Mouse (Mus musculus) left cerebral cortex, postnatal 25 days (tissue): ENCODE results near the gene Rhob. TPM values are rescaled to one million over a fixed set of nuclear protein-coding genes. Genes with fewer than 3 reads are reported as not detected.

Experiments used
- DNase-seq, 2 experiments: peaks; one replicate each; pipeline ENCODE4 v3.0.0; 2022; ENCODE audit warnings: low spot score in 2 of 2, mixed read lengths in 1 of 2
- intact Hi-C: fragments of 180-260 bp; cut with DNase I; formaldehyde crosslinking; loops from one replicate; pipeline ENCODE4 v1.15.1; 2025
- total RNA-seq, 2 experiments: library from RNA; stranded (reverse); gene quantifications; 2 replicates each; pipeline ENCODE4 v1.2.3; 2021

Gene Rhob
- total RNA-seq, 2 experiments from 2014 or later, result 274 to 298 TPM

DNA sequence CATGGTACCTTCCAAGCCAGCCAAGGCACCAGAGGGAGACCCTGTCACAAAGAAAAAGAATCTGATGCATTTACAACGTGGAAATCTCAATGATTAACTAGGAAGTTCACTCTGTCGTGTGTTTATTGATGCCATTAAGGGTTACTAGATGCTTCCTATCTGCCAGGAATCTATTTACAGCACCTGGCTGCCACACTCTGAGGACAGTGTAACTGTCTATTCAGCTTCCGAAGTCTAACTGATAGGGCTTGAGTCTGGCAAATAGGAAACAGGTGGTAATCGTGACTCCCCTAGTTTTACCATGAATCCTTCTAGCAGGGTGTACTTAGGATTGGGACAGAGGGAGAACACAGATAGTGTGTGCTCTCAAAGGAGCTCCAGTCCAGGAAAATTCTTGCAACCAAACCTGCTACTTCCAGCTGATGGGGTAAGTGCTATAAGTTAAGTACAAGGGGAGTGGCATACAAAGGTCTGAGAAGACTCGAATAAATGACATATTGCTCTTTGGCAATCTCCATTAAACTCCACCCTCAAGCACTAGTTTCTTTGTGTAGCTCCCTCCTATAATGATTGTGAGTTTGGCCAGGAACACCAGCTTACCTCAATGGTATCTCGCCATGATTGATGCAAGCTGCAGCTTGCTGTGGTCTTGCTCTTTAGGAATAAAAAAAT, 10.6 kb upstream of the Rhob start:
- DNase-seq, result no peak
- intact Hi-C loops, result loop anchor here (10.0 kb wide), 1 partner anchor 436 kb away; no protein-coding TSS in a partner anchor

DNA sequence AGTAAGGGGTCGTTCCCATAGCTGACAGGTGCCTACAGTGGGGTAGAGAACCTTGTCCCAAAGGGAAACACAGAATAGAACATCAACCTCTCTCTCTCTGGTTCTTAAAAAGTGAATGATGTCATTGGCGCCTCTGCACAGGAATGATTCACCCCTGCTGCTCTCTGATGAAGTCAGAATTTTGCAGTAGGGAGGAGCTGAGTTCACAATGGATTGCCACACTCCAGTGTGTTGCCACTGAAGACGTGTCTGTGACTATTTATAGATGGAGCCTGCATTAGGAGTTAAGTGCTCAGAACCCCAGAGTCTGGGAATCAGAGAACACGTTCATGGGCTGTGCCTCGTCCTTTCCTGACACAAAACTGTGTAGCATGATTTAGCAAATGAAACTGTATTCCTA, 9.9 kb upstream of the Rhob start:
- intact Hi-C loops, result loop anchor here (10.0 kb wide), 1 partner anchor 435 kb away; no protein-coding TSS in a partner anchor
- no peak for DNase-seq

DNA sequence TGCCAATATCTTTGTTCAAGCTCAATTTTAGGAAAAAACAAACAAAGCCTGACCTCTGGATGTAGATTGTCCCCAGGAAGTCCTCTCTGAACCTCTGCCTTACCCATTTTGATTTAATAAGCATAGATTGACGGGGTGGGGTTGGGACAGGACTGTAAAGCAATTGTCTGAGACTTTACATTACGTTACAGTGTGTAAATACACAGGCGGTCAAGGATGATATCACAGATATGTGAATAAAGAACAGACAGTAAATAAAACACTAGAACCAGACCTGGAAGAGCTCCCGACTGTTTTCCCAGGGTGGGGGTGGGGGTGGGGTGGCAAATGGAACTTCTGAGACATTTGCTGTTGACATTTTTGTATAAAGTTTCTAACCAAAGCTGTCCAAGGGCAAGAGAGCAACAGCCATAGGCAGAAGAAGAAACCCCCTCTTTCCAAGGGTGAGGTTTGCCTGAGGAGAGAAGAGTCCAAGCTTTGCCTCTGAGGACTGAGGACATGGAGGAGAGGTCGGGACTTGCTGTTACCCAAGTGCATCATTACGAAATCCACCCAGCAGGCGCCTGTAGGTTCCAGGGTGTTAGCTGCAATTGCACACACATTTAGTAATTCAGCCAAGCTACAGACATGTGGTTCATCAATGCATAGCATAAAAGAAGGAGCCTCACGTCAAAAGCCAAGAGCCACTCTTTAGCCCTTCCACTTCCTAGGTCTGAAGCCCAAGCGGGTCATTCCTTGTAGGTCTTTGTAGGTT, 7.3 kb upstream of the Rhob start:
- intact Hi-C loops, result no loop called here
- DNase-seq, result no peak

DNA sequence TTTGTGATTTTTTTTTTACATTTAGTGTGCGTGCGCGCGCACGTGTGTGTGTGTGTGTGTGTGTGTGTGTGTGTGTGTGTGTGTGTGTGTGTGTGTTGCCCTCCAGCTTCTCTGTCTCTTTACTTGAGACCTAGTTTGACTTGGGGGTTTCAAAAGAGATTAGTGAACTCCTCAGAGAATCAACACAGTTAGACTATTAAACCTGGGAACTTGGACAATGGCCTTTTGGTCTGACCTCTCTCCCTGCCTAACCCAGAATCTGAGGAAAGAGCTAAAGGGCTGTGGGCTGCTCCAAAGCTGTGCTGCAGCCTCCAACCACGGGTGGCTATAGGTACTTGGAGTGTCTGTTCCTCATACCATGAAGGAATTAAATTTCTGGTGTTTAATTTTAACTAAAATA, 4.3 kb upstream of the Rhob start:
- intact Hi-C loops, result no loop called here
- no peak for DNase-seq

DNA sequence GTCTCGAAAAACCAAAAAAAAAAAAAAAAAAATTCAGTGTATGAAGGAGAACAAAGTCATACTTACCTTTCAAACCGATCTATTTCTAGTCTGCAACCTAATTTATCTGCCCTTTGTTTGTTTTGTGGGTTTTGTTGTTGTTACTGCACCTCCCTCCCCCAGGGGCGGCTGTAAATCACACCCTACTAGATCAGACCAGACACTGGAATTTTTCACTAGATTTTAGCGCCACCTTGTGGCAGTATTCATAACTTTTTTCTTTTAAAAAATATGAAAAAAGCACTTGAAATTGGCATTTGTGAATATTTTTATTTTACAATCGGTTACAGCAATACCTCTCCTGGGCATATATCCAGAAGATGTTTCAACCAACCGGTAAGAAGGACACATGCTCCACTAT, 2.7 kb upstream of the Rhob start:
- peak; percentile 63 to 67 for DNase-seq
- intact Hi-C loops, result loop anchor here (1.0 kb wide), 1 partner anchor 175 kb away; no protein-coding TSS in a partner anchor

DNA sequence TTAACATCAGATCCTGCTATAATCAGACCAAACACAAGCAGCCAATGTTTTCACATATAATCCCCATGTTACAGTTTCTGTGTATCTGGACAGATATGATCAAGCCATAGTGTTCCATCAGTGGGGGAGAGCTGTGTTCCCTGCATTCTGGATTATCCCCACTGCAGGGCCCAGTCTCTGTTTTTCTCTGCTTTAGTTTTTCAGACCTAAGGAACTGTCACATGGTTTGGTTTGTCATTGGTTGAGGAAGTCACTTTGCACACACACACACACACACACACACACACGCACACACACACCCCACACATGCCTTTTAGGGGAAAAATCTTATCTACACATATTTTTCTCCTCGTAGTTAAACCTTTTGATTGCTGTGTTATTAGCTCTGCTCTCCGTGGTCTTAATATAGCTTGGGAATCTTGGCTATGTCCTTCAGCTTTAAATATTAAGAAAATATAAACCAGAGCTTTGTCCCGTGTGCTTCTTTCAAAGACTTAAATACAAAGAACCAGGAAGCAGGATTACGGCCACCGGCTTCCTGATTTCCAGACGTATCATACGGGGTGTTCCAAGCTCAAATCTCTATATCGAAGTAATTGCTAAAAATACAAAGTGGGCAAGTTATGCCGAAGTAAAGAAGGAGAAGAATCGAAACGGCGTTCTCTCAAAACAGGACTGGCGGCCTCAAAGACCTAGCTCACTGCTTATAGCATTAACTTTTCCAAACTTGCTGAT, 1.9 kb upstream of the Rhob start:
- intact Hi-C loops, result loop anchor here (1.0 kb wide), 1 partner anchor 174 kb away; no protein-coding TSS in a partner anchor

DNA sequence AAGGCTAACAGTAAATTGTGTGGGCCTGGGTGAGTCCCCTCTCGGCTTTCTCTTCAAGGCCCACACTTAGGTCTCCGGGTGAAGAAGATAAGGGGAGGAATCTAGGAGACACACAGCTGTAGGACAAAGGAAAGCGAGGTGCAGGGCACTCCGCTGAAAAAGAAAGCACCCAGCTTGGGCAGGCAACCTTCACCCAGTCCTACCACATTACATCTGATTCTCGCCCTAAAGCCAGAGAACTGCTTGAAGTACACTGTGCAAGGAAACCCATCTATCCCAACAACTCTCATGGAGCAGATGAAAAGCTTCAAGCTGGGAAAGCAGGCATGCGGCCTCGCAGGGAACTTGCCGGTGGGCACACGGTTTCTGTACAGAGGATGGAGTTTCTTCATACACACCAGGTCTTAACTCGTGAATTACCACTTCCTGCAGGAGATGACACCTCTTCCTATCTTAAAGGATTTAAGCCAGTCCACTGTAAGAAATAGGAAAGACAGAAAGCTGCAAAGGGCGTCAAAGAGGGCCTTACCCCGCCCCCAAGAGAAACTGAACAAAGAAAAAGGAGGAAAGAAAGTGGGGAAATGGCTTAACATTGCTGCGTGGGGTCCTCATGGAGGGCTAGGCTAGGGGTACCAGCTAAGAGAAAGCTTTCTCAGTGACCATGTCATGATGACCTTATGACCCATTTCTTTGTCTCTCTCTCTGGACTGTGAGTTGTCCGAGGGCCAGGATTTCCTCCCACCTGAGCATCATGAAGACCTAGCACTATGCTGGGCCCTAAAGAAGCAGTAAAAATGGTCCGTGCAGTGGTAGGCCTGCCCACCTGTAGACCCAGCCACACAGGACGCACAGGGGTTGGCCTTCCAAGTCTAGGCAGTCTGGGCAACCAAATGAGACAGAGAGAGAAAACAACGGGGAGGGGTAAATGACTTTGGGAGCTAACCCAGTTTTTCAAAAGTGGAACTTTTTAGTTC, 1.1 kb upstream of the Rhob start:
- no peak for DNase-seq
- intact Hi-C loops, result no loop called here

More for the DNA sequence above, 1.9 kb upstream of the Rhob start:
- no peak for DNase-seq

DNA sequence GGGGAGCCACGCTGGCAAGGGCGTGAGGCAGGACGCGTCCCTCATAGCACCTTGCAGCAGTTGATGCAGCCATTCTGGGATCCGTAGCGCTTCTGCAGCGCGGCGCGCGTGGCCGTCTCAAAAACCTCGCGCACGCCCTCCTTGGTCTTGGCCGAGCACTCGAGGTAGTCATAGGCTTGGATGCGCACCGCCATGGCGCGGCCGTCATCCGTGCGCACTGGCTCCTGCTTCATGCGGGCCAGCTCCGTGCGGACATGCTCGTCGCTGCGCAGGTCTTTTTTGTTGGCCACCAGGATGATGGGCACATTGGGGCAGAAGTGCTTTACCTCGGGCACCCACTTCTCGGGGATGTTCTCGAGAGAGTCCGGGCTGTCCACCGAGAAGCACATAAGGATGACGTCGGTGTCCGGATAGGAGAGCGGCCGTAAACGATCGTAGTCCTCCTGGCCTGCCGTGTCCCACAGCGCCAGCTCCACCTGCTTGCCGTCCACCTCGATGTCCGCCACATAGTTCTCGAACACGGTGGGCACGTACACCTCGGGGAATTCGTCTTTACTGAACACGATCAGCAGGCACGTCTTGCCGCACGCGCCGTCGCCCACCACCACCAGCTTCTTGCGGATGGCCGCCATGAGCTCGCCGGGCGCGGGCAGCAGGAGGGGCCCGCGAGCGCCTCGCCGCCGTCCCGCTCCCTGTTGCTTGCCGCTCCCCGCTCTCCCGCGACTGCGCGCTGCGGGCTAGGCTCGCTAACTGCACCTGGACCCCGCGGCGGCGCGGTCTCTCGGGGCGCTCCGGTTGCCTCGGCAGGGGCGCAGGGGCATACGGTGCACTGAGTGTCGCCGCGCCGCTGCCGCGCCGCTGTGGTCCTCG, 573 bp downstream of the Rhob start:
- intact Hi-C loops, result loop anchor here (2.0 kb wide), 3 partner anchors 32 to 154 kb away; no protein-coding TSS in a partner anchor
- DNase-seq, result peak in 1 of 2 experiments; percentile 58

DNA sequence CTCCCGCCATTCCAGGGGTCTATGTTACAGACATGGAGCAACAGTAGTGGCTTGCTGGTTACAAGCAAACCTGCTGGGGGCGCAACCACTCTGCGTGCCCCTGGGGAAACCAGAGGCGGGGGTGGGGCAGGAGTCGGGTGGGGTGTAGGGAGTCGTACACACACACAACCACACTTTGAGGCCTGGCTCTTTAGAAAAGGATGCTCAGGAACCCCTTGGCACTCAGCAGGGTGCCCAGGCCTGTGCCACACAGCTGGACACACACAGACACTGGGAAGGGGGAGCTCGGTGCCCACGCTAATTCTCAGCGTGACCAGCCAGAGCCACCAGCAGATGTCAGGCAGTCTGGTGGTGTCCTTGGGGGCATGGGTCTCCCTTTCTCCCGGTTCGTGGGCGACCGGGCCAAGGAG, 1.2 kb downstream of the Rhob start:
- peak; percentile 46 to 63 for DNase-seq
- intact Hi-C loops, result loop anchor here (2.0 kb wide), 3 partner anchors 32 to 154 kb away; no protein-coding TSS in a partner anchor

DNA sequence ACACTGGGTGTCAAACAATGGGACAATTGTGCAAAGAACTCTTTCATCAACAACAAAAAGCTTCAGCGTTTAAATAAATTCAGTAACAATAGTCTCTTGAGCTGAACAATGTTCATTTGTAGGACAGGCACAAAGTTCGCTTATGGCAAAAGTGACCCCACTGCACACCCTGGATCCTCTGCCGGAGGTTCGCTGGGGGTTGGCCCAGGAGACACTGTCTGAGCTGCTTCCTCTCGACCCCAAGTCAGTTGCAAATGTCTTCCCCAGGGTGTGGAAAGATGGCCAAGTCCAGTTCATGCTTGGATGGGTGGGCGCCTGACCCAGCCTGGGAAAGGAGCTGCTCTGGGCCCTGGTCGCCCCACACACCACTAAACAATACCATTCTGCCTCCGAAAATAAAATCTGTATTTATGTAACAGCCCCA, 1.6 kb downstream of the Rhob start:
- intact Hi-C loops, result loop anchor here (2.0 kb wide), 3 partner anchors 31 to 153 kb away; no protein-coding TSS in a partner anchor
- DNase-seq, result peak in 1 of 2 experiments; percentile 35

DNA sequence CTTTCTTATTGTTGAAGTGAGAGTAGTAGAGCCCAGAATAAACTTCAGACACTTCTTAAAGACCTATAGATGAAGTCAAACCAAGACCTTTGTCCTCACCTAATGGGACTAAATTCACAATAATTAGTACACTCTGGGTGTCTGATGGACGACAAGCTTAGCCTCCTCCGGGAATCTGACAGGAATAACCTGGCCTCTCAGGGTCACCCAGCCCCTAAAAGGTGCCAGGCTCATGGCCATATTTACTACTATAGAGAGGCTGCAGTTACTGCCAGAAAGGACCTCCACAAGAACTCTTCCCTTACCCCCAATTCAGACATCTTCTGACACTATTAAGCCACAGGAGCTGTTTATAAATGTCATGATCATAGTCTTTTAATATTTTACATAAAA, 2.5 kb downstream of the Rhob start:
- intact Hi-C loops, result no loop called here
- DNase-seq, result no peak

DNA sequence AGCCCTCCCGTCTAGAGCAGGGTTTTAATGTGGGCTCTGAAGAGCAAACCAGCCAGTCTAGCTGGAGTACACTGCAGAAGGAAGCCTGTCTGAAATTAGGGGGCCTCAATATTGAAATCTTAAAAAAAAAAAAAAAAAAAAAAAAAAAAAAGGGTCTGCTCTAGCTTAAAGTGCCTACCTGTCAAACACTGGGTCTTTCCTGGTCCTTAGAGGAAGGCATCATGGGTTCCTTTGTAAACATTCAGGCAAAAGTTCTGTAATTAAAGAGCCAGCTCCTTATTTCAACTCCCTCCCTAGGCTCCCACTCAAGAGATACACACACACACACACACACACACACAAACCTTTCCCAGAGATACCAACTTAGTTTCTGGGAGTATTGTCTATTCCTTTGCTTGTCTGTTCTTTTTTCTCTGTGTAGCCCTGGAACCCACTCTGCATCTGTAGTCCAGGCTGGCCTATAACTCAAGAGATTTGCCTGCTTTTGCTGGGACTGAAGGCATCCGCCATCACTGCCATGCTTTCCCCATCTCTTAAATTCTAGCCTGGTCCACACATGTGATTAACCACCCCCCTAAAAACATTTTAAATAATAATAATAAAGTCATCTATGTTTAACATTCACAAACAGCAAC, 3.0 kb downstream of the Rhob start:
- intact Hi-C loops, result no loop called here

DNA sequence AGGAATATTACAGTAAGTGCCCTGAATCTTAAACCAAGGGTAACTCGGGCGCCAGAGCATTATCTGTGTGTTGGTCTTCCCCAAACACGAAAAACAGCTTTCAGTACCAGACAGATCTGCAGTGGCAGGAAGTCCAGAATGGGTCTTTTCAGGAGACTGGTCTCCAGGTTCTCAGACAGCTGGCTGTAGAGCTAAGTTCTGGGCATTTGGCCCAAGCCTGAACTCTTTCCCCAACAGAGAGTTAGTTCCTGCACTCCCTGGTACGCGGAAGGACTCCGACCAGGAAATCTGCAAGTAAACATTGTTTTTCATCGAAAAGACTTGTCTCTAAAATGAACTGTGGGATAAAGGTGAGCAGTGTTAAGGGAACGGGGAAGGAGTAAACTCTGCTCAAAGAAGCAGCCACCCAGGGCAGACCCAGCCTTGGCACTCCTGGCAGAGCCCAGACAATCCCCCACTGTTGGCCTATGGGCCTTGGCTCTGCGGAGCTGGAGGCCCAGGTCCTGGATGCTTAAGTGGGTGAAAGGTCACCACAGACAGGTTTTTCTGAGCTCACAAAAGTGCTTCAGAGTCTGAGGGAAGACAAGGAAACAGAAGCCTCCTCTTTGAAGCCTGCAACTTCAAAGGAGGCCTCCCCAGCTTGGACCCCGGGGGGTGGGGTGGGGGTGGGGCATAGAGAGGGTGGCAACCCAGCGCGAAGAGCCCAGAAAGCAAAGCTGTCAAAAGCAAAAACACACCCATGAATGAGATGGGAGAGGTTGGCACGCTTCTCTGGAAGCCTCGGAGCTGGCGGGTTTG, 3.7 kb downstream of the Rhob start:
- intact Hi-C loops, result no loop called here
- peak; percentile 52 to 64 for DNase-seq

More for the DNA sequence above, 3.0 kb downstream of the Rhob start:
- no peak for DNase-seq

DNA sequence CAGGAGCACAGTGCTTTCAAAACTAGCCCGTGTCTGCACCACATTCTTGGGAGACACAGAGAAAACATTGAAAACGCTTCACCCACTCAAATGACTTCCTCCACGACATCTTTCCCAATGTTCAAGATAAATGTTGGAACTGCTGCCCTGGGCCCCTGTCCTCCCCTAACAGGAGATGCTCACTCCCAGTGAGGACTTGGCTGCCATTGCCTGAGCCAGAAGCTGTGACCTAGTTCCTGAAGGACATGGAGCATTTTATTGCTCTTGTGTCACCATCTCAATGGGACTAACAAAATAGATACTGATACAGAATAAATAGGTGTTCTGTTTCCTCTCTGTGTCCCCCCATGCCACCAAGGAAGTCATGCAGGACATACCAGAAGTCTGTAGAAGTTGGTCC, 5.1 kb downstream of the Rhob start:
- intact Hi-C loops, result no loop called here
- no peak for DNase-seq

DNA sequence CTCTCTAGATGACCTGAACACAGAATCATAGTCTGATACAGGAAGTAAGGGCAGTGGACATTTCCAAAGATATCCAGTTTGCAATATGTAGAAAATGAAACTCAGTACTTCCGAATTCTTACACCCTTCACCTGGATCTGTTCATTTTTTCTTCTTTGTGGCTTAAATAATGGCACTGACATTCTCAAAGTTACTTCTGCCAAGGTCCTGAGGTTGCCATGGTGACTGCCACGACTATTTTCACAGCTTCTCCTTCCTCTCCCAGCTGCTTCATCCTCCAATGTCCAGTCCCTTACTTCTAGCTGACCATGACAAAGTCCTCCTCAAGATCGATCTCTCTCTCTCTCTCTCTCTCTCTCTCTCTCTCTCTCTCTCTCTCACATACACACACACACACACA, 6.4 kb downstream of the Rhob start:
- DNase-seq, result no peak
- intact Hi-C loops, result no loop called here

DNA sequence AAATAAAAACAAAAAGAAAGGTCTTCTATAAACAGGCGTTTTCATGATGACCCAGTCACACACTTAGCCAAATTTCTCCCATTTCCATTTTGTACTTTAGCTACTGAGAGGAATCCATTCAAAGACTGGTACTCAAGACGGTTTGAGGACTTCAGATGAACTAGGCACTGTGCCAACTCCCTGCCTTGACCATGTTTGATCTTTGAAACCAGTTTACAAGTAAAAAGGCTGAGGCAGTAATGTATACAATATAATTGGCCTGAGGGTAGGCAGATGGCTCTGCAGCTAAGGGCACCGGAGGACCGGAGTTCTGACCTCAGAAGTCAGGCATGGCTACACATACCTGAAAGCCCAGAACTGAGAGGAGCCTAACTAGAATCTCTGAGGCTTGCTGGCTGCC, 10.7 kb downstream of the Rhob start:
- intact Hi-C loops, result no loop called here
- no peak for DNase-seq

DNA sequence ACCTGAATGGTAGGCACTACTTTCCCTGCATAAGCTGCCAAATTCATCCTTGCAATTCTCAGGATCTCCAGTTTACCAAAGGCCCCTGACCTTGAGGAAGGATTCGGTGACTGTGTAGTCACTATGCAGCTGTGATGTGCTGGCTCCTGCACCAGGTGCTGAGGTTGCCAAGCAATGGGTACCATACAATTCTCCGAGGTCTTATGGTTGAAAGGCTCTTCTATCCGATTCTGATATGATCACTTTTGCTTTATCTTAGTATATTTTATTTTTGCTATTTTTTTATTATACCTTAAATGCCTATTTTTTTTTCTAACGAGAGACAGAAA, 11.2 kb downstream of the Rhob start:
- intact Hi-C loops, result no loop called here
- no peak for DNase-seq
